Mouse (Mus musculus) fat pad, adult 2 months (tissue): ENCODE data around the gene Fpr1.

Experiments
- DNase-seq: peaks from one replicate; pipeline ENCODE4 v3.0.0-alpha.2; 2011; ENCODE audit warnings: low read depth, low spot score; ENCODE audit errors: extremely low read depth

The Fpr1 gene

GRCm38 (mm10) chr17:17826751-17827657 lies 56.7 kb downstream of the Fpr1 start, which contains the start of gene Spaca6:
TSS of gene Spaca6 (plus strand) at chr17:17827158.
- no peak for DNase-seq
